Mouse (Mus musculus) myocyte (in vitro differentiated cells): ENCODE data around the gene Flt1.

Experiments used
- E2F4 ChIP-seq: IDR thresholded peaks from one replicate; pipeline ENCODE4 v1.6.1; 2011; ENCODE audit warnings: mild to moderate bottlenecking, control low read depth, moderate library complexity; ENCODE audit not compliant: insufficient read depth
- POLR2AphosphoS2 ChIP-seq: IDR thresholded peaks from one replicate; pipeline ENCODE4 v1.6.1; 2011; ENCODE audit warnings: low read depth, control low read depth; ENCODE audit not compliant: insufficient read length
- TCF12 ChIP-seq: IDR thresholded peaks from one replicate; pipeline ENCODE4 v1.6.1; 2011; ENCODE audit warnings: mild to moderate bottlenecking, control low read depth; ENCODE audit not compliant: poor library complexity, insufficient read depth, severe bottlenecking
- USF1 ChIP-seq: IDR thresholded peaks from one replicate; pipeline ENCODE4 v1.6.1; 2011; ENCODE audit warnings: low read depth, mild to moderate bottlenecking, control low read depth, moderate library complexity

DNA sequence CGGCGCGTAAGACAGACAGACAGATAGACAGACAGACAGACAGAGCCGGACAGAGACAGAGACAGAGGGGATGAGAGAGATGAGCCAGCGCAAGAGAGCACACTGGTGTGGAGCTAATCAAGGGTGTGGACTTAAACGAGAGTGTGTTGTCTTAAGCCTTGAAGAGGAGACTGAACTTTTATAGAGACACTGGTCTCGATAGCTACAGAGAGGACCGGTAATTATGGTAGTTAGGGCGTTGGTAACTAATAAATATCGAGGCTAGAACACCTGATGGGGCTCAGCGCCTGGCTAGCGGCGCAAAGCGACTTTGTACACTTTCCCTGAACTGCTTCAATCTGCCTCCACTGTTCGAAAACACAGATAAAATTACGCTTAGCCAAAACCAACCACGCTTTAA, 2.0 kb downstream of the Flt1 start:
- TF ChIP-seq POLR2AphosphoS2: no peak
- TF ChIP-seq USF1: no peak
- TF ChIP-seq TCF12: no peak
- no peak for TF ChIP-seq E2F4
